Mouse (Mus musculus) spleen, postnatal 4 days (tissue): Measurements from ENCODE around the gene Olfr986.
A peak's percentile ranks its signal among the peaks of the same experiment; 100 is the strongest.
"Not testable (repeated sequence)": the region's sequence is repeated elsewhere in the genome, so short reads cannot be mapped to it uniquely, and the experiment has no call there.

ENCODE experiments used
- DNase-seq, 2 experiments: peaks; one replicate each; pipeline ENCODE4 v3.0.0; 2022; ENCODE audit warnings: low spot score in 2 of 2

Olfr986 gene

DNA sequence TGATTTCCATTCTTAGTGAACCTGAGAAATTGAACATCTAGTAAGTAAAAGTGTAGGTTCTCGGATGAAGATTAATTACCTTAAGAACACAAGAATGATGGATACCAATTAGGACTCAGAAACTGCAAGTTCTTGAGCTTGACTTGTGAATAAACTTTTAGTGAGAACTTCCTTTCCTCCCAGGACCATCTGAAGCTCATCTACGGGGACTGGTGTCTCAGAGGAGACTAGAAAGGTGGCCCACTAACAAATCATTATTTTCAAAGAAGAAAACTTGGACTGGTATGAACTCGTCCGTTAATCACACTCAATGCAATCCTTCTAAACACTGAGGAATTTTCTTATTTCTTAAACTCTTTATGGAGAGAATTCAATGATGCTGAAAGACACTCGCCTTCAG lies at the start of gene Olfr986:
TSS of gene Olfr986 (plus strand) at position 301 of the 400 bp plus-strand sequence.
- DNase-seq: no peak

- DNase-seq: no peak
Observed at GRCm38 (mm10) chr9:40136987-40137688, 43.6 kb upstream of the Olfr986 start.

DNA sequence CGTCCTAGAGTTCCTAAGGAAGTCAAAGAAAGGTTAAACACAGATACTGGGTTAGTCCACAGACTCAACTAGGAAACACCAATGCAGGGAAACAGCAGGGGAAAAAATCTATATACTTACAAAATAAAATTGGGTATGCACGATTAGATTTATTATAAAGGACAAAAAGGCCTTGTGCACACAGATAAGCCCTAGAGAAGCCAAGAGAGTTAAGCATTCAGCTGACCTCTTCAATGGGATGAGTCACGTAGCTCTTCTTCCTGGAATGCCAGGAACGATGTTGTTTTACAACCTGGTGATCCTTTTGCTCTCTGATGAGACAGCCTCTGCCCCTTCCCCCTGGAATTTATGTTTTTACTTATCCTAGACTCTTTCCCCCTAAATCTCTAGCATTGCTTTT lies 41.2 kb upstream of the Olfr986 start:
- DNase-seq: no peak

- DNase-seq: no peak
Observed at GRCm38 (mm10) chr9:40141544-40141943, 39.2 kb upstream of the Olfr986 start.

DNA sequence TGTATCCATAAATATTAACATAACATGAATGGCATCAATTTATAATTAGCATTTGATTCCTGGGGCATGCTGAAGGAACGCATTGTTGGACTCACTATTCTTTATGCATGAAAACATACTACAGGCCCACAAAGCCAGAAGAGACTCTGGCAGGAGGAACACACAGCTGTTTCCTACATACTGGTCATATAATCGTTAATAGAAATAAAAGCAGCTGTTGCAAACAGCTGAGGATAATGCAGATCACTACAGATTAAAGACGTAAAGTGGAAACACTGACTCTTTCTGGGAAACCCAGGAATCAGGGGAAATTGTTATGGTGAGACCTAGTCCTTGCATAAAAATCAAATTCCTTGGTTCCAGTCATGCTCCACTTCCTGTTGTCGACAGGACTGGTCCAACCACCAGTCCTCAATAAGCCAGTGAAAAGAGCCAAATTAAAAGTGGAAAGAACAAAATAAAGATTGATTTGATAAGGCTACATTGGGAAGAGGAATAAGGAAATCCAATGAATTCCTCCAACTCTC lies 25.5 kb upstream of the Olfr986 start:
- no peak for DNase-seq

GRCm38 (mm10) chr9:40166446-40166845 lies 14.3 kb upstream of the Olfr986 start:
- no peak for DNase-seq

DNA sequence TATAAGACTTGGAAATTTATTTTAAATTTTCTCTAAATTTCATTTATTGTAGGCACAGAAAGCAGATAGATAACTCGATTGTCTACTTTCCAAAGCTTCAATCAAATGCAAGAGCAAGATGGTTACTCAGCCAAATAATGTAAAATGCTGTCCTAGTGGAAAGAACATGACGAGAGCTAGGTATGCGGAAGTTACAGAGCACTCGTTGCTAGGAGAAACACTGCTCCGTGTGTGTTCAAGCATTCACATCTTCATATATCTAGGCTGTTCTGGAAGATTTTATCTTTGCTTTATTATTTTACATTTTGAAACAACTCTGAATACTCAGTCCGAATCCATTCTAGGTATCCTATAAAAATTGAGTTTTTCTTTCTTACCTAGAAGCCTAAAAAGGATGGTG lies 3.7 kb upstream of the Olfr986 start:
- no peak for DNase-seq

- not testable (repeated sequence) for DNase-seq
Observed at GRCm38 (mm10) chr9:40185166-40185565, 4.4 kb downstream of the Olfr986 start.

DNA sequence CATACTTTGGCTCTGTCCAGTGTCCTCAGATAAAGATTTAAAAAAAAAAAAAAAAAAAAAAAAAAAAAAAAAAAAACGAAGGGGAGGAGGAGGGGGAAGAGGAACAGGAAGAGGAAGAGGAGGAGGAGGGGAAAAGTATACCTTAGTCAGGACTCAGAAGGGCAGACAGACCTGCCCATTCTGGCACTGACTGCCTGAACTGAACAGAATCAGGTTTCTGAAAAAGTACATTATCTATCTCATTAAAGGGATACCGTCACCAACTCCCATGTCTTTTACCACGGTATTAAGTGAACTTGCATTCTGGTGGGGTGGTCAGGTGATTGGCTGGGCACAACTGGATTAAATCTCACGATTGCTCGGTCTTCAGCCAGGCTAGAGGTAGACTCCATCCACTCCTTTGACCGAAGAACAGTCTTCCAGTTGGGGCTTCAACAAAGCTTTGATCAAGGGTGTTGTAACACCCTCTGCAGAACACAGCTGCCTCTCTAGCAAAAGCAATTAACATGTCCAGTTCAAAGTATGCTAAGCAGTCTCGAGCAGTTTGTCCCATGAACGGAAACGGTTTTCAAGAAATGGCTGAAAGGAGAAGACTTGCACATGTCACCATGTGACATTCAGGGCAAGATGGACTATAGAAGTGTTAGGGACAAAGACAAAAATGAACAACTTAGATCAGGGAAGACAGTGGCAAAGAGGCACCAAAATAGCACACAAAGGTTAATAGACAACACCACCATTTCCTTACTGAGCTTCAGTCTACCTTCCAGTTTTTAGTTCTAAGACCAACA lies 10.6 kb downstream of the Olfr986 start:
- DNase-seq: no peak

GRCm38 (mm10) chr9:40192098-40193038 lies 11.6 kb downstream of the Olfr986 start, which contains the start of gene Zfp202:
Zfp202 (plus strand) TSS chr9:40192316.
- DNase-seq: peak; percentile 68 to 82

DNA sequence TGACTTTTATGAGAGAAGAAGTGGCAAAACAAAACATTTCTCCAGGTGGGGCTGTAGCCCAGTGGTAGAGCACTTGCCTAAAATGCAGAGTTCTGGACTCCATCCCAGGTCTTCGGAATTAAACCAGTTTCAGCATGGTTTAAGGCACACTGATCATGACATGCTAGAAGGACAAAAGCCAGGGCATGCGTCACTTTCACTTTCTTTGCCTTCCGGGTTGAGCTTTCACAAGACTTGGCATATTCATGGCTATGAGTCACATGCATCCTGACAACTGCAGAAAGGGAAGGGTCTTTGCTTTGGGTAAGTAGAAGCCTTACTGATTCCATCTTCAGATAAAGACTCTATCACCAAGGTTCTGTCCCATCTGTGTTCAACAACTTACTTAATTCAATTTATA lies 15.3 kb downstream of the Olfr986 start:
- no peak for DNase-seq

- no peak for DNase-seq
Observed at GRCm38 (mm10) chr9:40206546-40206950, 25.8 kb downstream of the Olfr986 start.

GRCm38 (mm10) chr9:40210744-40211143 lies 30.0 kb downstream of the Olfr986 start:
- no peak for DNase-seq

DNA sequence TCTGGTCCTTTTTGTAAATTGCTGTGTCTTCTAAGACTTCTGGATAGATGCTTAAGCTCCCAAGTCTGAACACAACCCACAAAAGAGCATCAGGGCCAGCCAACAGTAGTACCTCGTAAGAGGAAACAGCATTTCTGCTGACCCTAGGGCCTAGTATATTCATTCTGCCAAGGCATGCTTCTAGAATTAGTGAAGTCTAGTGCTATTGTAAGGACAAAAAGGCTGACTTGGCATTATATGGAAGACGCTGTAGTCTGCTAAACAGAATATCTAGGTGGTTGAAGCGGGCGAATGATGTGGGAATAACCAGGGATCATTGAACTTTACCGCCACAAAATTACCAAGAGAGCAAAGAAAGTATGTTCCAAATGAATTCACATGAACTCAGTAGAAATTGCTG lies 33.3 kb downstream of the Olfr986 start:
- no peak for DNase-seq

GRCm38 (mm10) chr9:40216651-40217050 lies 35.9 kb downstream of the Olfr986 start:
- DNase-seq: no peak

- no peak for DNase-seq
Observed at GRCm38 (mm10) chr9:40224289-40224688, 43.6 kb downstream of the Olfr986 start.

GRCm38 (mm10) chr9:40227874-40228789 lies 47.4 kb downstream of the Olfr986 start:
- DNase-seq: no peak

DNA sequence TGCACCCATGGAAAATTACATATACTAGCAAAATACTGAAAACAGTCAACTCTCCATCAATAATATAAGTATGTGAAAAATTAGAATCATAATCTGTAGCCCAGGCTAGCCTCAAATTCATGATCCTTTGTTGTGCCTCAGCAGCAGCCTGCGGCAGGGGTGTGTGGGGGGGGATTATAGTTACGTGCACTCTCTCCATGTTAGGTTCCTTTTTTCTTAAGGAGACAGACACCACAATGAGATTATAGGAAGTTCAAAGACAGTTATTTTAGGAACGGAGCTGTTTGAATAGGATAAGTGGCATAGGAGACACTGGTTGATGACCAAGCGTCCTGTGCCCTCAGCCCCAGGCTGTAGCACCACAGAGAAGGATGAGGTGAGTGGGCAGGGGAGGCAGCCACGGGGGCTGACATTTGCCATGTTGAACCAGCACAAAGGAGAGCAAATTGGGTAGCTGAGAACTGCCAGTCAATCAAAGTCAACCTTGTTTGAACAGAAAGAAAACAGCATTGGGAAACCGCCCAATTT lies 48.1 kb downstream of the Olfr986 start:
- no peak for DNase-seq

DNA sequence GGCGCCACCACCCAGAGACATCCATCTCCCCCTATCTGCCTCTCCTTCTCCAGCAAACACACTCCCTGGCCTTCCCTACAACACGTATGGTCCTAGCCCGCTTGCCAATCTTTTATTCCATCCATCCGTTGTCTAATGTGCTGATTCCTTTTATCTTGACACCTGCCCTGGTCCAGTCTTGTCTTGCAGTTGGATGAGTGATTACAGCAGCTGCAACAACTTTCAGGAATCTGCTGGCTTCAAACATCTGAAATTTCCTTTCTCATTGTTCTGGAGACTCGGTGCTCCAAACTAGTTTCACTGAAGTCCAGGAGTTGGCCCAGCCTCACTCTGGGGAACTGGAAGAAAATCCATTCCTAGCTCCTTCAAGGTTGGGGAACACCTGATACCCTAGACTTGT lies 48.8 kb downstream of the Olfr986 start:
- no peak for DNase-seq

DNA sequence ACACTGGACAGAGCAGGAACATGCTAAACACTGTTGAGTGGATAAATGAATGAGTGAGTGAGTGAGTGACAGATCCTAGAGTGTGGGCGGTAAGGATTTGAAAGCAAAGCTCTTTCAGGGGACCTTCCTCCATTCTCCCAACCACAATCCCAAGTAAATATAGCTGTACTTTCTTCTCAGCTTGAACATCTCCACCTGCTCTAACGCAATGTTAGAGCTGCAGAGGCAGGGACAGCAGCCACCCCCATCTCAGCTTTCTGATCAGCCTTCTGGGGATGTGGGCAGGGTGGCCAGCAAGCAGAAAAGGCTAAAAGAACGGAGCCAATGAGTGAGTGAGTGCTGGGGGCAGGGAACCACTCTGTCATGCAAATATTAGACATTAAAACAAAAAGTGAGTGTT lies 50.3 kb downstream of the Olfr986 start:
- DNase-seq: no peak
